Mouse (Mus musculus) kidney, postnatal 0 days (tissue): Measurements from ENCODE around the gene Parvg. TPM values are rescaled to one million over a fixed set of nuclear protein-coding genes. Genes with fewer than 3 reads are reported as not detected.

ENCODE experiments used
- ATAC-seq: fragments of 200-750 bp; cut with Nextera tagmentation; replicated peaks from 2 replicates; pipeline ENCODE4 v1.8.0; 2017; ENCODE audit warnings: low read depth, moderate number of reproducible peaks, moderate TSS enrichment, moderate library complexity; ENCODE audit not compliant: low FRiP score
- DNase-seq: peaks from one replicate; pipeline ENCODE4 v3.0.0-alpha.2; 2016; ENCODE audit warnings: low spot score
- H3K27ac ChIP-seq: fragments of 300-500 bp; sonication (generic); 2 replicates; pipeline ENCODE4 v1.5.1; 2014; ENCODE audit warnings: mild to moderate bottlenecking
- H3K27me3 ChIP-seq: fragments of 300-500 bp; sonication (generic); 2 replicates; pipeline ENCODE4 v1.6.1; 2014; ENCODE audit warnings: low read length, mixed read lengths; ENCODE audit not compliant: insufficient read depth
- H3K36me3 ChIP-seq: fragments of 300-500 bp; sonication (generic); 2 replicates; pipeline ENCODE4 v1.6.1; 2014; ENCODE audit warnings: low read length, mixed read lengths; ENCODE audit not compliant: insufficient read depth
- H3K4me1 ChIP-seq: fragments of 300-500 bp; sonication (generic); replicated peaks from 2 replicates; pipeline ENCODE4 v1.6.1; 2014; ENCODE audit warnings: antibody characterized with exemption, low read length, mixed read lengths; ENCODE audit not compliant: insufficient read depth
- H3K4me2 ChIP-seq: fragments of 300-500 bp; sonication (generic); 2 replicates; pipeline ENCODE4 v1.6.1; 2014; ENCODE audit warnings: mild to moderate bottlenecking, low read length, moderate library complexity, mixed read lengths
- H3K4me3 ChIP-seq: fragments of 300-500 bp; sonication (generic); replicated peaks from 2 replicates; pipeline ENCODE4 v1.5.1; 2014; ENCODE audit warnings: low read depth, low read length
- H3K9ac ChIP-seq: fragments of 300-500 bp; sonication (generic); 2 replicates; pipeline ENCODE4 v1.6.1; 2014; ENCODE audit warnings: low read depth, low read length
- H3K9me3 ChIP-seq: fragments of 300-500 bp; sonication (generic); replicated peaks from 2 replicates; pipeline ENCODE4 v1.6.1; 2016; ENCODE audit warnings: low read length, inconsistent platforms, mixed read lengths
- CTCF ChIP-seq: IDR thresholded peaks from 2 replicates; pipeline ENCODE4 v1.5.1; 2016; ENCODE audit warnings: antibody characterized with exemption, low read depth, mild to moderate bottlenecking, moderate library complexity
- WGBS: fragments of 180-500 bp; shearing (Covaris S2); extraction: QIAGEN DNeasy Blood & Tissue Kit; methylation state at CpG from one replicate; pipeline ENCODE4 v1.1.7; 2014; 5-methylcytosine and 5-hydroxymethylcytosine counted together
- polyA plus RNA-seq: library from polyadenylated mRNA; unstranded; fragments of >200 nt; fragmentation: Nextera tagmentation; extraction: Ambion mirVana; gene quantifications from 2 replicates; pipeline ENCODE4 v1.2.1, GENCODE M21; 2015

Parvg gene
- polyA plus RNA-seq, 1 experiment from 2014 or later: 1.4 TPM

DNA sequence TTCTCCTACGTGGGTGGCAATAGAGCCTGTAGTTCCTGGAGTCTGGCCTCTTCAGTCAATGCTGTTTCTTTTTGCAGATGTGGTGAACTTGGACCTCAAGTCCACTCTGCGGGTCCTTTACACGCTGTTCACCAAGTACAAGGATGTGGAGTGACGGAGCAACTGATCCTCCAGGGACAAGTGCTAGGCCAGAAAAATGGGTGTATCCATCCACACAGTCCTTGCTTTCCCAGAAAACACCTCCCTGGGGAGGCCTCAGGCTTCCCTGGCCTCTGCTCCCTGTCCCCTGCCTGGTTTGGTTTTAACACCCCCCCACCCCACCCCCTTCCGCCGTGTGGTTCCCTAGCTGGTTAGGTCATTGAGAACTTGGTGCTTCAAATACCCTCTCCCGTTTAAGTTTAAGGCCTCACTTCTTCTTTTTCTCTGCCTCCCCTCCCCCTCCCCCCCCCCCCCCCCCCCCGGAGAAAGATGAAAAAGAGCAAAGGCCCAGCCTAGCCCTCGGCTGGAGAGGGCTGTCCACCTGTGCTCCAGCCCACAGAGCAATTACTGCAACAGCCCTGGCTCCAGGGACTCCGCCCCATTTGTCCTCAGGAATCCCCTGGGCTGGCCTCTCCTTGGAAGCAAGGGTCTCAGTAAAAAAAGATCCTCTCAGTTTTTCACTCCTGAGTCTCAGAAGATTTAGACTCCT is 10.8 kb upstream of the Parvg start:
- H3K9me3 ChIP-seq: no peaks in the 10 kb centered on the region
- H3K4me1 ChIP-seq: peaks cover 12% of the 10 kb centered on the region; the same call in 1 of the 2 replicates
- no peaks in the 10 kb centered on the region for H3K36me3 ChIP-seq
- no peak for DNase-seq
- H3K4me2 ChIP-seq: no peak overlapping the region
- H3K9ac ChIP-seq: no peak overlapping the region
- H3K4me3 ChIP-seq: no peak overlapping the region
- no peak for ATAC-seq
- WGBS: 42% methylated on average over 9 of the region's 10 CpGs
- H3K27ac ChIP-seq: 0 out of 2 replicates have a peak overlapping the region, but pooled peaks have one; percentile 25
- no peaks in the 10 kb centered on the region for H3K27me3 ChIP-seq
- TF ChIP-seq CTCF: no peak

DNA sequence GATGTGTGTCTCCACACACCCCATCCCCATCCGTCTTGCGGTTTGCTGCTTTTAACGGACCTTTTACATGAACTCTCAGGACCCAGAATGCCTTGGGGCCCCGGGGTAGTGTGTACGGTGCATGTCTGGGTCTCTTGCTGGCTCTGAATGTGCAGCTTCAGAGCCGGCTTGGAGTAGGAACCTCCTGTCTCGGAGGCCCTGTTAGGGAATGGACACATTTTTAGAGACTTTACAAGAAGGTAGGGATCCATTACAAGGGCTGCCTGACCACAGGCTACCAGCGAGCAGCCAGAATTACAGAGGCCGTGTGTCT is 10.3 kb upstream of the Parvg start:
- Histone ChIP-seq H3K9me3 (no peaks in the 10 kb centered on the region), H3K27ac (0 out of 2 replicates have a peak overlapping the region, but pooled peaks have one; percentile 25), H3K36me3 (no peaks in the 10 kb centered on the region), H3K4me2 (no peak overlapping the region), H3K4me3 (no peak overlapping the region), H3K27me3 (no peaks in the 10 kb centered on the region), H3K9ac (no peak overlapping the region), H3K4me1 (peaks cover 12% of the 10 kb centered on the region; the same call in 1 of the 2 replicates)
- 19% methylated on average over 9 of the region's 9 CpGs for WGBS
- no peak for DNase-seq
- no peak for ATAC-seq
- no peak for TF ChIP-seq CTCF

DNA sequence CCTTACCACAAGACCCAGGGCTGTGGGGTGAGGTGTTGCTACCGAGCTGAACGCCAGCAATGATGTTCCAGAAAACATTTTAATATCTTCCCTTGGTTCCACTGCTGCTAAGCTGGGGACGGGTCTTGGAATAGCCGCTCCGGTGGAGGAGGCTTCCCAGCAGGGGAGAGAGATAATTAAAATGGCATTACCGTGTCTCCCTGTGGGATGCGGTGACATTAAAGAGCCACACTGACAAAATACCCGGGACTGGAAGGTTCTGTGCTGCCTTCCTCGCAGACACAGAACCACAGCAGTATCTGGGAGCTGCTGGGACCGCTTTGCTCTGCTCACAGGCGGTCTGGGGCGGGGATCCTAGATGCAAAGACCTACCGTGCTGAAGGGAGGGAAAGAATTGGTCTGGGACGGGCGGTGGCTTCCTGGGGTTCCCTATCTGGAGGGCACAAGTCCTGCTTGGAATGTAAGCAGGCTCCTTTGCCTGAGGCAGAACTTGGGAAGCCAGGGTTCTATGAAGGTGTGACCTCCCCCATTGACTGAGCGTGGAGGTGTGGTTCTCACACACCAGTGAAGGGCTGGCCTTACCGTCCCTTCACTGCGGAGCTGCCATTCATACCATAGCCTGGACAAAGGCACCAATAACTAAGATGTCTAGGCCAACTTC is 9.3 kb upstream of the Parvg start:
- Histone ChIP-seq H3K36me3 (no peaks in the 10 kb centered on the region), H3K4me2 (no peak overlapping the region), H3K4me3 (no peak overlapping the region), H3K27ac (no peak overlapping the region), H3K4me1 (peaks cover 12% of the 10 kb centered on the region; the same call in 1 of the 2 replicates), H3K9me3 (no peaks in the 10 kb centered on the region), H3K27me3 (no peaks in the 10 kb centered on the region), H3K9ac (no peak overlapping the region)
- DNase-seq (no peak), ATAC-seq (no peak)
- 34% methylated on average over 18 of the region's 18 CpGs for WGBS
- TF ChIP-seq CTCF: no peak

- no peak overlapping the region for H3K4me2 ChIP-seq
- 0 out of 2 replicates have a peak overlapping the region, but pooled peaks have one; percentile 25 for H3K27ac ChIP-seq
- no peak for TF ChIP-seq CTCF
- no peaks in the 10 kb centered on the region for H3K36me3 ChIP-seq
- peaks cover 12% of the 10 kb centered on the region; the same call in 1 of the 2 replicates for H3K4me1 ChIP-seq
- ATAC-seq (no peak; the same call in 1 of the 2 replicates), DNase-seq (peak; percentile 84)
- WGBS: 45% methylated on average over 15 of the region's 15 CpGs
- no peak overlapping the region for H3K9ac ChIP-seq
- no peaks in the 10 kb centered on the region for H3K27me3 ChIP-seq
- H3K9me3 ChIP-seq: no peaks in the 10 kb centered on the region
- H3K4me3 ChIP-seq: no peak overlapping the region
Measured at GRCm38 (mm10) chr15:84315276-84316046, 8.4 kb upstream of the Parvg start.

DNA sequence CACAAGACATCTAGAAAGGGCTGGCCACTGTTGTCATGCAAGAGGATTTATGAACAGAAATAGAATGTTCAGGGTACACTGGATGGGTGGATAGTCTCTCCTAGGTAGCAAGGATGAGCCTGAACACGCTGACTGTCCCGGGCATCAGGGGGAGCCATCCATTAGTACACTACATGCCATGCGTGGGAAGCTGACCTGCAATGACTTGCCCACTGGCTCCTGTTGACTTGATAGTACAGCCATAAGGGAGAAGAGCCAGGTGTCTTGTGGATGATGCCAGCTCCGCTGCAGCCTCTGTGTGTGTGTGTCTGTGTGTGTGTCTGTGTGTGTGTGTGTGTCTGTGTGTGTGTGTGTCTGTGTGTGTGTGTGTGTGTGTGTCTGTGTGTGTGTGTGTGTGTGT is 4.4 kb upstream of the Parvg start:
- Histone ChIP-seq H3K27me3 (no peaks in the 10 kb centered on the region), H3K9me3 (no peaks in the 10 kb centered on the region), H3K4me3 (no peak overlapping the region), H3K27ac (no peak overlapping the region), H3K9ac (no peak overlapping the region), H3K4me1 (peaks cover 4% of the 10 kb centered on the region; the same call in 1 of the 2 replicates), H3K4me2 (no peak overlapping the region), H3K36me3 (no peaks in the 10 kb centered on the region)
- no peak for DNase-seq
- no peak for ATAC-seq
- no peak for TF ChIP-seq CTCF
- WGBS: 91% methylated on average over 4 of the region's 4 CpGs

DNA sequence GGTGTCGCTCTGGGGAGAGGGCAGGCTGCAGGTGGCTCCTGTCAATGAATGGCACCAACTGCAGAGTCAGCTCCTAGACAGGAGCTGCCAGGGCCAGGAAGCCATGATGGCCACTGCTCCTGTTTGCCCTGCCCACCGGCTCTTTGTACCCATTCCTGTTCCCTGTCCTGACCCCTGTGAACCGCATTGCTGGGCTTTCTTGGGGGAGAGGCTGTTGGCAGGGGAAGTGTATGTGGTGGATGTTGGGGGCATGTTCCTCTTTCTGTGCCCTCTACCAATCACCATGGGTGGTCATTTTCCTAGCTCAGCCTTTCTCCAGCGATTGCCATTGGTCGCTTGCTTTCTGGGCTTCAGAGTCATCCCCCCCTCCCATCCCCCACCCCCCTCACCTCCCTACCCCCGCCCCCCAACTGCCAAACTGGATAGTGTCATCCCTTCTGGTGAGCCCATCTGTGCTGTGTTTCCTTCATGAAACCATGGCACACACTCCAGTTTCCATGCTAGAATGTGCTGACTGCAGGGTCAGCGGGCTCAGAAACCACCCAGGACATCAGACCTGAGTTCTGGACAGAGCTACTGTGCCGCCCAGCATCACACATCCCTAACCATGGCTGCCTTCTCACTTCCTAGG is 2.2 kb upstream of the Parvg start:
- DNase-seq: no peak
- H3K36me3 ChIP-seq: no peaks in the 10 kb centered on the region
- H3K9ac ChIP-seq: no peak overlapping the region
- no peak for ATAC-seq
- no peak overlapping the region for H3K4me2 ChIP-seq
- no peak overlapping the region for H3K4me3 ChIP-seq
- no peaks in the 10 kb centered on the region for H3K9me3 ChIP-seq
- H3K27ac ChIP-seq: no peak overlapping the region
- no peaks in the 10 kb centered on the region for H3K4me1 ChIP-seq
- WGBS: 73% methylated on average over 8 of the region's 8 CpGs
- no peaks in the 10 kb centered on the region for H3K27me3 ChIP-seq
- no peak for TF ChIP-seq CTCF
